In genomic region chr13:56279439-56279838, GRCm38 (mm10) we compare ENCODE assay signal across 7 mouse cellular contexts. TPM values are rescaled to one million over a fixed set of nuclear protein-coding genes. Genes with fewer than 3 reads are reported as not detected.
DNase-seq lines count a peak whose midpoint lies in the region; ATAC-seq lines count a peak whose summit lies in the region.

No protein-coding gene starts in this region.

- no peaks in the 10 kb centered on the region; the same call in 1 of the 2 replicates for H3K27me3 ChIP-seq in midbrain, embryonic 16.5 days (ENCODE audit: control insufficient read depth, insufficient read depth, low read depth, low read length)

- H3K4me2 ChIP-seq in midbrain, embryonic 16.5 days (ENCODE audit: low read length) = no peak overlapping the region

- H3K9ac ChIP-seq in midbrain, embryonic 16.5 days (ENCODE audit: low read depth, low read length) = no peak overlapping the region

- peak; percentile 82 for ATAC-seq in common myeloid progenitor, adult 5-6 weeks (replicated peaks; ENCODE audit: low read depth, poor library complexity, severe bottlenecking)
- ATAC-seq in midbrain, embryonic 16.5 days = peak; percentile 86

- WGBS in midbrain, embryonic 16.5 days = 22% methylated on average over 8 of the region's 8 CpGs

- H3K4me3 ChIP-seq in midbrain, embryonic 16.5 days (ENCODE audit: low read depth, low read length) = no peak overlapping the region

- H3K36me3 ChIP-seq in midbrain, embryonic 16.5 days (ENCODE audit: control insufficient read depth, insufficient read depth, low read length) = no peaks in the 10 kb centered on the region

- no peaks in the 10 kb centered on the region for H3K9me3 ChIP-seq in midbrain, embryonic 16.5 days (replicated peaks; ENCODE audit: control insufficient read depth, low read length, poor library complexity, severe bottlenecking)

- H3K27ac ChIP-seq in midbrain, embryonic 16.5 days (ENCODE audit: low read length) = no peak overlapping the region

- DNase-seq in adrenal gland, adult 8-10 months = peak; percentile 32
- peak; percentile 49 to 67 for DNase-seq in gastrocnemius, adult 8-10 months (ENCODE audit: low spot score in 2 of 2)
- DNase-seq in kidney, adult 11 months = peak; percentile 57
- peak; percentile 81 to 84 for DNase-seq in left cerebral cortex, postnatal 36 days (ENCODE audit: low spot score in 2 of 2)
- DNase-seq in spleen, postnatal 36 days (ENCODE audit: low spot score in 2 of 2) = peak; percentile 7 to 14

- no peaks in the 10 kb centered on the region for H3K4me1 ChIP-seq in midbrain, embryonic 16.5 days (ENCODE audit: control insufficient read depth, insufficient read depth, low read length)

- intact Hi-C loops in left cerebral cortex, postnatal 36 days (cut with DNase I) = loop anchor here (1.0 kb wide), 1 partner anchor 143 kb away; no protein-coding TSS in a partner anchor

RNA-seq across cellular contexts. Expression of gene Cxcl14, which starts 16.9 kb away (rescaled TPM):
- 10 to 100 TPM; 63.0 to 86.6 (median 76.1) TPM for total RNA-seq in adrenal gland, adult 8-10 months (2022)
- total RNA-seq in common myeloid progenitor, adult 5-6 weeks (2017) = not detected in 2 replicates
- total RNA-seq in gastrocnemius, adult 8-10 months (2022) = 10 to 100 TPM; 21.4 to 40.0 (median 28.6) TPM
- 100 to 1,000 TPM; 134 to 153 TPM for total RNA-seq in left cerebral cortex, postnatal 36 days (2021)
- 12.3 and 21.0 TPM in 2 replicates for polyA plus RNA-seq in midbrain, embryonic 16.5 days (2015; fragmentation: Nextera tagmentation; extraction: Ambion mirVana)

RNA-seq across cellular contexts. Expression of gene Neurog1, which starts 27.5 kb away (rescaled TPM):
- total RNA-seq in adrenal gland, adult 8-10 months (2022) = not detected
- total RNA-seq in common myeloid progenitor, adult 5-6 weeks (2017) = not detected in 2 replicates
- not detected for total RNA-seq in gastrocnemius, adult 8-10 months (2022)
- total RNA-seq in left cerebral cortex, postnatal 36 days (2021) = not detected
- polyA plus RNA-seq in midbrain, embryonic 16.5 days (2015; fragmentation: Nextera tagmentation; extraction: Ambion mirVana) = 2.3 and 3.2 TPM in 2 replicates

Comparison
In these comparisons a context has a peak if more than half of its experiments do, and no peak if none do; other contexts are left out.
1. DNase-seq: peak in every context shown above with its lines; median percentile 82 in left cerebral cortex, postnatal 36 days; 58 in gastrocnemius, adult 8-10 months; 57 in kidney, adult 11 months; 32 in adrenal gland, adult 8-10 months; 10 in spleen, postnatal 36 days.
2. RNA of gene Cxcl14, which starts 16.9 kb away (total RNA-seq): 134 to 153 TPM in left cerebral cortex, postnatal 36 days, 63.0 to 86.6 TPM in adrenal gland, adult 8-10 months and 21.4 to 40.0 TPM in gastrocnemius, adult 8-10 months; not detected in common myeloid progenitor, adult 5-6 weeks; every median in the first group is over 10 times any median in the second.